Mouse (Mus musculus): Measurements from ENCODE around the gene Dcst1.

The Dcst1 gene

GRCm38 (mm10) chr3:89388134-89388881, 23.3 kb upstream of the Dcst1 start:
- no peak for DNase-seq (ENCODE audit: low spot score)

DNA sequence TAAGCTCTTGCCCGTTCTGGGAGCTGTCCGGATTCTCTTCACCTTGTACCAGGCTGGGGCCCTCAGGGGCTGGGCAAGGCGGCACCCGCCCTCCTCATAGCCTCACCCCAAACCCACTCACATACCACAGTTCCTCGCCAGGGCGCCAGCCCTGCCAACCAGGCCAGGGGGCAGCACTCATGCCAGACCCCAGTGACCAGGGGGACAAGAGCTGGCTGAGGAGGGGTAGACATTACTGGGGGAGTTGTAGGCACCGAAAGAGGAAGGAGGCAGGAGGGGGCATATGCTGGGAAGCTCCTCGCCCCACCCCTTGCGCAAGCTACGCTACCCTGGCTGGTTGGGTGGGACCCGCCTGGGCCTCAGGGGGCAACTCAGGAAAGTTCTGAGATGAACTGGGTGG, 22.6 kb upstream of the Dcst1 start:
- no peak for DNase-seq (ENCODE audit: low spot score)

DNA sequence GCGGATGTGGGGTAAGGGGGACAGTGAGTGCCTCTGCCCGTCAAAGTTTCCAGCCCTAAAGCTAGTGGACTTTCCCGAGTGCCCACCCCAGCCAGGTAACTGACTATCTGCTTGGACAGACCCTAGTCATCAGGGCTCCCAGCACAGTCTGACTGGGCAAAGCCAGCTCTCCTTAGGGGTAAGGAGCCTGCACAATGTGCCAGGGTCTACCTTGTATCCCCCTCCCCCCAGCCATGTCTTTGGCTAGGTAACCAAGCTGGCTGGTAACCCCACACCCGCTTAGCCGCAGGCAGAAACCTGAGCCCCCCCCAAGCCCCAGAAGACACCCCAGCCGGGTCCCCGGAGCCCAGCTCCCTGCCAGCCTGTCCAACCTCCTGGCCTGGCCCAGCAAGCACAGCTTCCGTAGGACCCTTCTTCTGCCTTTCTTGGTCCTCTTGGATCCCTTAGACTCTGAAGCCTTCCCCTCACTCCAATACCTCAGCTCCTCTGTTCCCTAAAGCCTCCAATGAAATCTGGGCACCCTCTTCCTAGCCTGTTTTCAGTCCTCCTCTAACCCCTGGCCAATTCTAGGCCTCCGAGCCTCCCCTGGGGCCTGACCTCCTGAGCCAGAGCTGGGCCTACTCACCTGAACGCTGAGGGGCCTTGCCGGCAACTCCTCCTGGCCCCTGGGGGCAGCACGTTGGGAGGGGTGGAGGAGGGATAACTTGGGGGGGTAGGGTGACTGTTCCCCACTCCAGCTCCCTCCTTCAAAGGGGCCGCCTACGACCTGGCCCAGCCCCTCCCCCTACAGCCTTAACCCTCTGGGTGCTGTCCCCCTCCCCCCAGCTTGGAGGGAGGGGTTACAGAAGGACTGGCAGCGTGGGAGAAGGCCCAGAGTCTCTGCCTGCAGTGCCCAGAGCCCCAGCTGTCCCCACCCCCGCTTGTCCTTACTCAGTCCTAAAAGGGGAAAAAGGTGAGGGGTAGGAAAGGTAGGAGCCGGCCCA, 21.7 kb upstream of the Dcst1 start:
- DNase-seq (ENCODE audit: low spot score) = no peak

- DNase-seq (ENCODE audit: low spot score) = no peak
These were observed 20.4 kb upstream of the Dcst1 start for GRCm38 (mm10) chr3:89385451-89385850.

DNA sequence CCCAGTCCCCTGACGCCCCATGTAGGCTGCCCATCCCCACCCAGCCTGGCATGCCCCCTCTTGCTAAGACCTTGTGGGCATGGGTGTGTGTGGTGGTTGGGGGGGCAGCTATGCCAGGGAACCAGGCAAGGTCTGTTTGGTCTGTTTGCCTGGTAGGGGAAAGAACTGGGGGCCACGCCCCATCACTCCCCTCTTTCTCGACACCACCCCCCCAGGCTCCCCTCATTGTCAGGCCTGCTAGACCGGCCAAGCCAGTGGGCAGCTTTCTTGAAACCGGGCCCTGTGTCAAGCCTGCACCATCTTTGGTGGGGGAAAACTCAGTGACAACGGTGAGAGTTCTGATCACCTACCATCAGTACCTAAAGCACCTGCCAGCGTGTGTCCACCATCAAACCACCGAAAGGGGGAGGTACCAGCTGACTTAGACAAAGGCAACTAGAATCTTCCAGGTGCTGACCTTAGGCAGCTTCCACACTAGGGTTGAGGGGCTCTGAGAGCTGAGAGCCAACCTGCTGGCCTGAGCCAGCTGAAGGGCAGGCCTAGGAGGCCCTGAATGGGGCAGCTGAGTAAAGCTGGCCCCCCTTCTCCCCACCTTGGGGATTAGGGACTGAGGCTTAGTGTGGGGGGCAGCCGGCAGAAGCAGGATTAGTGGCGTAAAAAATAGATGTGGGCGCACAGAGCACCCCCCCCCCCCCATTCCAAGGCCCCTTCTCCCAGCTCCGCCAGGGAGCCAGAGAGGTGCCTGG, 19.5 kb upstream of the Dcst1 start:
- DNase-seq (ENCODE audit: low spot score) = no peak

- DNase-seq (ENCODE audit: low spot score) = no peak
These were observed 18.7 kb upstream of the Dcst1 start for GRCm38 (mm10) chr3:89383651-89384255.

GRCm38 (mm10) chr3:89382950-89383349, 17.9 kb upstream of the Dcst1 start:
- DNase-seq (ENCODE audit: low spot score) = no peak

DNA sequence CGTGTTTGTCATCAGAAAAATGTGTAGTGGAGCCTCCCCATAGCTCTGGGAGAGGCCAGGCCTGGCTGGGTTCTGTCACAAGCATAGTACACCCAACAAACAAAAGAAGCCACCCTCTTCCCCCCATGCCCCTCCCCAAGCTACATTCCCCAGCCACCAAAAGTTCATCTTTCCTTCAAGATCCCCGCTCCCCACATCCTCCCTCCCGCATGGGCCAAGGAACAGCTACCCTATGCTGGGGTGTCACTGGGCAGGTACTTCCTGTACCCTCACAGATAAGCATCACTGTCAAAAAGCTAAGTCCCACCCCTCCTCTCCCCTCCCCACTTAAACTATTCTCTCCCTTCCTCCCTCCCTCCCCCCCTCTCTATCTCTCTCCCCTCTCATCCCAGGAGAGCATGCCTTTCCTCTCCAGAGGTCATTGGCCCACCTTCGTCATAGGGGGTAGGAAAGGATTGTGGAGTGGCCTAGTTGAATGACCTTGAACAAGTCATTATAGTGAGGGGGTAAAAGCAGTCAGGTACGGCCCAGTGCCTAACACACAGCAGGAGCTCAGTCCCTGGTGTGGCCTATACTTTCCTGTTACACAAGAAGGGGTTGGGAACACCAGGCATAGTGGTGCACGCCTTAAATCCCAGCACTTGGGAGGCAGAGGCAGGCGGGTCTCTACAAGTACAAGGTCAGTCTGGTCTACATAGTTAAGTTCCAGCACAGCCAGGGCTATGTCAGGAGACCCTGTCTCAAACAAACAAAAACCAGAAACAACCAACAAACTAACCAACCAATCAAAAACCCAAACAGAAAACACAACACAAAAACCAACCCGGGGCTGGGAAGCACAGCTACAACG, 17.2 kb upstream of the Dcst1 start:
- no peak for DNase-seq (ENCODE audit: low spot score)

DNA sequence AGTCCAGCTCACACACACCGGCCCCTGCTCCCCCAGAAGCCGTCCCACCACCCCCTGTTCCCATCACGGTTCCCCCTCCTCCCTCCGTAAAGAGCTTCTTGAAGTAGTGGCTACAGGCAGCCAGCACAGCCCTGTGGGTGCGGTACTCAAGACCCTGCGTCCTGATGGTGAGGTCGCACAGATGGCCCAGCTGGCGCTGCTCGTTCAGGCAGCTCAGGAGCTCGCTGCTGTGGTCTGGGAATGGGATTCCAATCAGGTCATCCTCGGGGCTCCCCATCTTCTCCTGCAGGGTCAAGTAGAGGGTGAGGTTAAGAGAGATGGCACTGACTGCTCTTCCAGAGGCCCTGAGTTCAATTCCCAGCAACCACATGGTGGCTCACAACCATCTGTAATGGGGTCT, 16.2 kb upstream of the Dcst1 start:
- no peak for DNase-seq (ENCODE audit: low spot score)

GRCm38 (mm10) chr3:89380711-89381110, 15.7 kb upstream of the Dcst1 start:
- no peak for DNase-seq (ENCODE audit: low spot score)

GRCm38 (mm10) chr3:89380291-89380690, 15.2 kb upstream of the Dcst1 start:
- DNase-seq (ENCODE audit: low spot score) = no peak

GRCm38 (mm10) chr3:89379388-89380131, 14.5 kb upstream of the Dcst1 start:
- DNase-seq (ENCODE audit: low spot score) = no peak

DNA sequence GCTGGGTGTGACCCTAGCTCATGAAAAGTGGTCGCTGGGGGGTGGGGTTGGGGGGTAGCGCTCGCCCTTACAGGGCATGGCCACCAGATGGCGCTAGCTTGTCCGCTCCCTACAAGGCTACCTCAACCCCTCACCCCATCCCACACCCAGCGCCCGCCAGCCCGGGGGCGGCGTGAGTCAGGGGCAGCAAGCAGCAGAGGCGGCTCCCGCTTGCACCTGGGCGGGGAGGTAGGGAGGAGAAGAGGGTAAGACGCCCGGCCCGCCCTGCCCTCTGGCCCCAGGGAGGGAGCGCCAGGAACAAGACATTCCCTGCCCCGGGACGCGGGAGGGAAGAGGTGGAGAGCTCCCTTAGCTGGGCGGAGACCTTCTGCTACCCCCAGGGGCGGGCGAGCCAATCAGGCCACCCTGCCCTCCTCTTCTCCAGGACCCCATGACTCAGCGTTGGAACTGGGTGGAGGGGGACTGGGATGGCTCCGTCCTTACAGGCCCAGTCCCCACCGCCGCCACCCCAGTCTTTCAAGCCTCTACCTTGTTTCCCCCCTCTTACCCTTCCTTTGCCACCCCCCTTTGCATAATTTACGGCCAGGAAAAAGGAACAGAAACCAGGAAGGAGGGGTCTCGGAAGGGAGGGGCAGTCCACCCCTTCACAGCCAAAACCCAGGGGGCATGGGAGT, 13.5 kb upstream of the Dcst1 start:
- DNase-seq (ENCODE audit: low spot score) = peak; percentile 87

DNA sequence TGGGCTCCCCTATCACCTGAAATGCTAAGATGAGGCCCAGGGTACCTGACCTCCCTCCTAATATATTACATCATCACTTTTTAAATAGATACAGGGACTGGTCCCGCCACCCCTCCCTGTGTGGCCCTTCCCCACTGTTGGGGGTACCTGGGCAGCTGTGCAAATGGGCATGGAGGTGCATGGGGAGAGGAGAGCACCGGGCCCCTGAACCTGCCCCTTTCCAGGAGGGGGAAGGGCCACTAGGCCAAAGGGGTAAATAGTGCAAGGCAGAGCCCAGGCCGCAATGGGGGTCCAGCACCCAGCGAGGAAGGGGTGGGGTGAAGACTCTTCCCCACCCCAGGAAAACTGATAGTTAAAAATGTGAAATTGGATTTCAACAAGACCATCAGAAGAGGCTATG, 12.8 kb upstream of the Dcst1 start:
- no peak for DNase-seq (ENCODE audit: low spot score)

- no peak for DNase-seq (ENCODE audit: low spot score)
These were observed 8.7 kb upstream of the Dcst1 start for GRCm38 (mm10) chr3:89373581-89374231.

DNA sequence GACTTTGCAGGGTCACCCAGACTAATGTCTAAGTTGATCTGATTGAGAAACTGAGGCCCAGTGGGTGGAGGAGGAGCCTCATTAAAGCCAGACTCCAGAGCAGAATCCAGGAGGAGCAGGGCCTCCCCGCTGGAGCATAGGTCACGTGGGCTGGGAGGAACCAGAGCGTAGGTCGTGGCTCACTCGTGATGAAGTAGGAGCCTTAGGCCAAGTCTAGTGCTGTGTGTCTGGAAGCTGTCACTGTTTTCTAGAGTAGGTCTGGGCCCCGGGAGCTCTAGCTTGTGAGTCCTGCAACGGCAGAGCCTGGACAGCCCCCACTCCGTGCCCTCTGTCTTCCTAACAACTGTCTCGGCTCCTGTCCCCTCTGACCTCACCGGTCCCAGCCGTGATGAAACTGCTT, 2.3 kb upstream of the Dcst1 start:
- peak; percentile 59 for DNase-seq (ENCODE audit: low spot score)

DNA sequence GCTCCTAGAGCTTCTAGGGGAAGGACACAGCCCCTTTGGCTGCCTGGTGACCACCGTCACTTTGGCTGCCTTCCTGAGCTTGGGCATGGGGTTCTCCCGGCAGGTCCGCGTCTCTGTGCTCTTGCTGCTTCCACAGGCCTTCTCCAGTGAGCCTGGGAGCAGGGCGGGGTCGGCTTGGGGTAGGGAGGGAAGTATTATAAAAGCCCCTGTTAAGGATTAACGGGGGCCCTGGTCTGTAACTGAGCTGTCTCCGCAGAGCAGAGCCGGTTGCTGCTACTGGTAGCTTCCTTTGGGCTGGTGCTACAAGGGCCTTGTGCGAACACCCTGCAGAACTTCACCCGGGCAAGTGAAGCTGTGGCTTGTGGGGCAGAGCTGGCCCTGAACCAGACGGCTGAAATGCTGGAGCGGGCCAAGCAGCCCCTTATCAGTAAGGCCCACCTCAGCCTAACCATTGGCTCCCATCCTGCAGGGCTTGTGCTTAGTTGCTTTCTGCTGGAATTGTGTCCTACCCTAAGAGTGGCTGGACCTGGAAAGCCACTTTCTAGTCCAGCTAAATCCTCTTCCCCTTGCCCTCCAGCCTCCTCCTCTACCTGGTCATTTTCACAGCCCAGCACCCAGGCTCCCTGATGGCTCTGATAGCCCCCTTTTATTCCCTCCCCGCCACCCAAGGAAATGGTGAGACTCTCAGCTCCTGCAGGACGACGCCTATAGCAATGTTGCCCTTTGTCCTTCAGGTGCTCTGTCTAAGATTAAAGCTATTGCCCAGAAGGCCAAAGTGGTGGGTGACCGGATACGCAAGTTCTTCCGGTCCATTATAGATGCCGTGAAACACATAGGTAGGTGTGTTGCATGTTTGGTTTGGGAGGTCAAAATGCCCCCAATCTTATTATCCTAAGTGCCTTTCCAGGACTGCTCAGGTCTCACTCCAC, 697 bp upstream of the Dcst1 start:
- DNase-seq (ENCODE audit: low spot score) = peak; percentile 58

DNA sequence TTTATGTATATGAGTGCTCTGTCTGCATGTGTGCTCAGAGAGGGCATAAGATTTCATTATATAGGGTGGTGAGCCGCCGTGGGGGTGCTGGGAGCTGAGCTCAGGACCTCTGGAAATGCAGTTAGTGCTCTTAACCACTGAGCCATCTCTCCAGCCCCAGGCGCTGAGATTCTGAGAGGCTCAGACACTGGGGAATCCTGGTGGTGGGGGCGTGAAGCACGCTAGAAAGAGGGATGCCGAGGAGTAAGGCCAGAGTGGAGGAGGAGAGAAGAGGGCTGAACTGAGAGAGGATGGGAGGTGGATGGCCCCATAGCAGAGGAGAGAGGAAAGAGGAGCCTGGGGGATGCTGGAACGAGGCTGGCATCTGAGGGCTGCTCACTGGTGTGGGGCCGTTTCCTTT, 422 bp downstream of the Dcst1 start:
- no peak for DNase-seq (ENCODE audit: low spot score)
